Mouse (Mus musculus): ENCODE results near the gene Ly6g6c.
A peak's percentile ranks its signal among the peaks of the same experiment; 100 is the strongest.

Ly6g6c gene

GRCm38 (mm10) chr17:35064951-35065947 is at the start of gene Ly6g6c:
Ly6g6c (plus strand) TSS chr17:35065388.
- peak; percentile 84 for DNase-seq

GRCm38 (mm10) chr17:35016376-35016775 is 48.8 kb upstream of the Ly6g6c start, which contains the start of gene Vwa7:
Vwa7 (plus strand) TSS chr17:35016579.
- peak; percentile 44 for DNase-seq

- no peak for DNase-seq
Measured at GRCm38 (mm10) chr17:35016791-35017705, 48.1 kb upstream of the Ly6g6c start.

- DNase-seq: no peak
Measured at GRCm38 (mm10) chr17:35017706-35018030, 47.5 kb upstream of the Ly6g6c start.

- no peak for DNase-seq
Measured at GRCm38 (mm10) chr17:35018171-35018570, 47.0 kb upstream of the Ly6g6c start.

GRCm38 (mm10) chr17:35019894-35020293 is 45.3 kb upstream of the Ly6g6c start:
- DNase-seq: no peak

GRCm38 (mm10) chr17:35020551-35020950 is 44.6 kb upstream of the Ly6g6c start:
- no peak for DNase-seq

GRCm38 (mm10) chr17:35021163-35021808 is 43.9 kb upstream of the Ly6g6c start:
- DNase-seq: peak; percentile 74

- DNase-seq: no peak
Measured at GRCm38 (mm10) chr17:35021842-35022477, 43.2 kb upstream of the Ly6g6c start.

GRCm38 (mm10) chr17:35022541-35023060 is 42.6 kb upstream of the Ly6g6c start:
- DNase-seq: no peak

- DNase-seq: no peak
Measured at GRCm38 (mm10) chr17:35023221-35023620, 42.0 kb upstream of the Ly6g6c start.

GRCm38 (mm10) chr17:35023756-35024155 is 41.4 kb upstream of the Ly6g6c start:
- DNase-seq: no peak

GRCm38 (mm10) chr17:35024261-35024660 is 40.9 kb upstream of the Ly6g6c start:
- DNase-seq: no peak

GRCm38 (mm10) chr17:35024691-35025488 is 40.3 kb upstream of the Ly6g6c start:
- no peak for DNase-seq

GRCm38 (mm10) chr17:35026206-35026605 is 39.0 kb upstream of the Ly6g6c start:
- no peak for DNase-seq

GRCm38 (mm10) chr17:35027277-35028068 is 37.7 kb upstream of the Ly6g6c start, which contains the start of gene Sapcd1:
Sapcd1 (minus strand) TSS chr17:35028016.
- DNase-seq: no peak

GRCm38 (mm10) chr17:35028315-35028714 is 36.9 kb upstream of the Ly6g6c start:
- no peak for DNase-seq

GRCm38 (mm10) chr17:35029691-35030532 is 35.3 kb upstream of the Ly6g6c start:
- DNase-seq: no peak

GRCm38 (mm10) chr17:35031272-35031671 is 33.9 kb upstream of the Ly6g6c start:
- DNase-seq: no peak
